8 mouse cellular contexts compared by ENCODE assay signal in the genomic region with DNA sequence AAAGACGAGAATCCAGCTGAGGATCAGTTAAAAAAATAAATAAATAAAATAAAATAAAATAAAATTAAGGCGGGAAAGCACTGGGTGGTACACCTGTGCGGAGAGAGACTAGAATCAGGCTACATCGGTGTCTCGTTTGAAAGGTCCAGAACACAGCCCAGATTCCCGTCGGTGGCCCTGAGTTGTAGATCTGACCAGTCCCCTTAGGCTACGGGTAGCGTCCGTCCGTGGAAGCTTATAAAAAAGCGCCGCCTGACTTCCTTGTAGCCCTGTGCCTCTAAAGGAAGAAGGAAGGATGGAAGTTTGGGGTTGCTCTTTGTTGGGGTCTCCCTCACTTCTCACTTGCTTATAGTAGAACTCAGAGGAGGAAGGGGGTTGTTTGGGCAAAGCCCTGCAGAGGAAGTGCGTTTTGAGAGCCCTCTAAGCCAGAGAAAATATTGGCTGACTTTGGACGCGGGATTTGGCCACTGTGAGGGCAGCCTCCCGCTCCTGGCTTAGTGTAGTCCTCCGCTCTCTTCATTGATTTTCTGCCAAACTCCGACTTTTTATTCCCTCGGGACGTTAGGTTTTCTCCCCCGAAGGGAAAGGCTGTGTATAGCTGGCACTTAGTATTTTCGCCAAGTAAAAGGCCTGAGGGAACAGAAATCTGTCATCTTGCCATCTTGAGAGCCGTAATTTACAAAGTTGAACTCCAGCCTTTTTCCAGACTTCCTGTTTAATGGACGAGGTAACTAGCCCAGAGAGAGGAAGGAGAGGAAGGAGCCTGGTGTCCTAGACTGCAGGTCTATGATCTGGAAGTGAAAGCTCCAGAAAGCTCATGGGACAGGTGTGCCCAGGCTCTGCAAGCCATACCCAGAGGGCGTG. TPM values are rescaled to one million over a fixed set of nuclear protein-coding genes. Genes with fewer than 3 reads are reported as not detected.
DNase-seq lines count a peak whose midpoint lies in the region; ATAC-seq and TF ChIP-seq lines count a peak whose summit lies in the region.

No protein-coding gene starts in this region.

- H3K27ac ChIP-seq in gastrocnemius, adult 2 months: peak overlapping the region; percentile 86
- peak overlapping the region; percentile 87 for H3K27ac ChIP-seq in midbrain, embryonic 13.5 days

- 9% methylated on average over 26 of the region's 26 CpGs for WGBS in midbrain, embryonic 13.5 days

- peak overlapping the region; percentile 86 for H3K9ac ChIP-seq in midbrain, embryonic 13.5 days (replicated peaks)

- peak overlapping the region; percentile 87 for H3K4me2 ChIP-seq in midbrain, embryonic 13.5 days (replicated peaks)

- no peak for TF ChIP-seq CTCF in gastrocnemius, adult 2 months (IDR thresholded peaks at IDR 0.05)
- TF ChIP-seq CTCF in Patski (IDR thresholded peaks at IDR 0.05): no peak

- H3K27me3 ChIP-seq in Patski: no peaks in the 10 kb centered on the region
- H3K27me3 ChIP-seq in midbrain, embryonic 13.5 days: no peaks in the 10 kb centered on the region

- H3K36me3 ChIP-seq in midbrain, embryonic 13.5 days: peaks cover 25% of the 10 kb centered on the region

- peak; percentile 33 for DNase-seq in gastrocnemius, adult 2 months
- no peak for DNase-seq in gastrocnemius, postnatal 14 days
- no peak for DNase-seq in Patski (ENCODE audit: low read depth, low spot score)
- DNase-seq in heart, adult 9 months (ENCODE audit: low spot score in 2 of 2): peak; percentile 53
- peak; percentile 37 for DNase-seq in kidney, postnatal 14 days
- DNase-seq in right cerebral cortex, postnatal 25 days: no peak
- DNase-seq in frontal cortex, postnatal 25 days (ENCODE audit: low spot score in 2 of 2): no peak

- in situ Hi-C loops in Patski (cut with MboI; ENCODE audit: low pct_unique_long_range_greater_than_20kb): loop anchor here (25.0 kb wide), 1 partner anchor 409 kb away; no protein-coding TSS in a partner anchor

- POLR2A ChIA-PET in Patski (lab: Charles Lee): no interaction called here

- peaks cover 19% of the 10 kb centered on the region for H3K4me1 ChIP-seq in midbrain, embryonic 13.5 days (replicated peaks)

- ATAC-seq in Patski: peak; percentile 36
- ATAC-seq in midbrain, embryonic 13.5 days: no peak

- CTCF ChIA-PET in Patski (lab: Charles Lee): interaction anchor here (0.8 to 2.0 kb wide), 9 partner anchors 11 to 221 kb away, joined by 3 to 8 read pairs (median 4); no protein-coding TSS in a partner anchor

- no peaks in the 10 kb centered on the region for H3K9me3 ChIP-seq in midbrain, embryonic 13.5 days

- intact Hi-C loops in gastrocnemius, adult 2 months (cut with DNase I): loop anchor here (2.0 kb wide), 2 partner anchors 25 to 121 kb away; a partner anchor contains a TSS
- intact Hi-C loops in gastrocnemius, postnatal 14 days (cut with DNase I; ENCODE audit: low total_unique reads): no loop called here

- H3K4me3 ChIP-seq in gastrocnemius, adult 2 months: peak overlapping the region; percentile 76
- H3K4me3 ChIP-seq in midbrain, embryonic 13.5 days (replicated peaks): peak overlapping the region; percentile 77

RNA-seq across cellular contexts. Expression of a gene that starts 1.0 kb away (rescaled TPM):
- 10 to 100 TPM; 17.0 to 23.0 TPM for total RNA-seq in gastrocnemius, adult 2 months (2021)
- 10 to 100 TPM; 20.6 to 27.8 TPM for total RNA-seq in gastrocnemius, postnatal 14 days (2021)
- polyA plus RNA-seq in Patski (2021): 44.4 TPM
- polyA plus RNA-seq in midbrain, embryonic 13.5 days (2015; fragmentation: Nextera tagmentation; extraction: Ambion mirVana): 49.5 and 52.9 TPM in 2 replicates

RNA-seq across cellular contexts. Expression of a gene that starts 24.8 kb away (rescaled TPM):
- 10 to 100 TPM; 31.7 to 43.4 TPM for total RNA-seq in gastrocnemius, adult 2 months (2021)
- total RNA-seq in gastrocnemius, postnatal 14 days (2021): 10 to 100 TPM; 47.2 to 56.6 TPM
- 35.2 TPM for polyA plus RNA-seq in Patski (2021)
- polyA plus RNA-seq in midbrain, embryonic 13.5 days (2015; fragmentation: Nextera tagmentation; extraction: Ambion mirVana): 50.3 and 51.0 TPM in 2 replicates

RNA-seq across cellular contexts. Expression of a gene that starts 26.3 kb away (rescaled TPM):
- total RNA-seq in gastrocnemius, adult 2 months (2021): under 1 TPM; 0.10 to 0.11 TPM
- under 1 TPM; 0.47 to 0.60 TPM for total RNA-seq in gastrocnemius, postnatal 14 days (2021)
- 0.03 TPM for polyA plus RNA-seq in Patski (2021)
- 0.12 and 0.16 TPM in 2 replicates for polyA plus RNA-seq in midbrain, embryonic 13.5 days (2015; fragmentation: Nextera tagmentation; extraction: Ambion mirVana)

RNA-seq across cellular contexts. Expression of a gene that starts 42.0 kb away (rescaled TPM):
- total RNA-seq in gastrocnemius, adult 2 months (2021): under 1 TPM in 1 of 2 experiments, not detected in 1; 0.47 TPM
- 1 to 10 TPM; 1.2 to 2.1 TPM for total RNA-seq in gastrocnemius, postnatal 14 days (2021)
- polyA plus RNA-seq in Patski (2021): 12.4 TPM
- 39.0 and 40.1 TPM in 2 replicates for polyA plus RNA-seq in midbrain, embryonic 13.5 days (2015; fragmentation: Nextera tagmentation; extraction: Ambion mirVana)

RNA-seq across cellular contexts. Expression of a gene that starts 47.8 kb away (rescaled TPM):
- total RNA-seq in gastrocnemius, adult 2 months (2021): 10 to 100 TPM; 36.7 to 44.8 TPM
- 10 to 100 TPM; 44.3 to 59.3 TPM for total RNA-seq in gastrocnemius, postnatal 14 days (2021)
- 105 TPM for polyA plus RNA-seq in Patski (2021)
- 144 TPM in 2 replicates for polyA plus RNA-seq in midbrain, embryonic 13.5 days (2015; fragmentation: Nextera tagmentation; extraction: Ambion mirVana)

Comparison
In these comparisons a context has a peak if more than half of its experiments do, and no peak if none do; other contexts are left out.
1. DNase-seq: peak in gastrocnemius, adult 2 months (single experiment), heart, adult 9 months (2 of 2) and kidney, postnatal 14 days (single experiment); none in gastrocnemius, postnatal 14 days (single experiment), Patski (single experiment), right cerebral cortex, postnatal 25 days (single experiment) and frontal cortex, postnatal 25 days (0 of 2).